Mouse (Mus musculus) stomach, postnatal 0 days (tissue): ENCODE measurements around the gene Stag3.

ENCODE experiments used
- CTCF ChIP-seq: IDR thresholded peaks from 2 replicates; pipeline ENCODE4 v1.5.1; 2016; ENCODE audit warnings: antibody characterized with exemption, low read depth, mild to moderate bottlenecking, moderate library complexity
- EP300 ChIP-seq: optimal IDR thresholded peaks from 2 replicates; pipeline ENCODE3; 2016; ENCODE audit warnings: antibody characterized with exemption

DNA sequence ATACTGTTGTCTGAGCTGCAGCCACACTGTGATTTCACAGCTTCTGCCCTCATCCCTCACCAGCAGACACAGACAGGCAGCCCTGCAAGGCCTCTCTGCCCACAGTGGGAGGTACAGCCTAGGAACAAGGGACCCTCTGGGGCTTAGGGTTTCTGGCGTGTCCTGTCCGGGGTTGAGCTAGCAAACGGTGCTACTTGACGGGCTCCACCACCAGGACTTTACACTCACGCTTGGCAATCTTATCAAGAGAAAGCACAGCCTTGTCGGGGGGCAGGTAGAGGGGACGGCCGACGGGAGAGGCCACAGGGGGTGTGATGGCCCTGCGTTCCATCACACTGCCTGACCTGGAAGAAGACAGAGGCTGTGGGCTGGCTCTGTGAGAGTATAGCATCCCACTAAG is 20.0 kb upstream of the Stag3 start:
- no peak for TF ChIP-seq CTCF
- TF ChIP-seq EP300: no peak
